Mouse (Mus musculus) MEL (cell line): ENCODE data around the gene Grn. TPM values are rescaled to one million over a fixed set of nuclear protein-coding genes. Genes with fewer than 3 reads are reported as not detected.

Experiments used
- DNase-seq: peaks from one replicate; pipeline ENCODE4 v3.0.0; 2011; ENCODE audit warnings: low read depth, low spot score
- H3K27ac ChIP-seq: 2 replicates; pipeline ENCODE4 v1.5.1; 2012; ENCODE audit warnings: low read depth, mild to moderate bottlenecking, control low read depth, low read length, moderate library complexity; ENCODE audit not compliant: control insufficient read depth
- H3K27me3 ChIP-seq, 2 experiments: fragments of 150-350 bp in 1 of 2; sonication (generic) in 1 of 2; 2 replicates each; pipeline ENCODE4 v1.6.1; 2012; ENCODE audit warnings: low read length in 2 of 2, mild to moderate bottlenecking in 2 of 2, improper control_type of control experiment in 1 of 2, moderate library complexity in 1 of 2; ENCODE audit not compliant: insufficient read depth in 2 of 2, control insufficient read depth in 1 of 2
- H3K36me3 ChIP-seq, 2 experiments: 2 replicates each; pipeline ENCODE4 v1.6.1; 2012 to 2014; ENCODE audit warnings: low read length in 2 of 2, improper control_type of control experiment in 1 of 2, inconsistent platforms in 1 of 2, mild to moderate bottlenecking in 1 of 2; ENCODE audit not compliant: insufficient read depth in 2 of 2, control insufficient read depth in 1 of 2
- H3K4me1 ChIP-seq, 2 experiments: fragments of 150-350 bp in 1 of 2; sonication (generic) in 1 of 2; 2 replicates each; pipeline ENCODE4 v1.6.1; 2012; ENCODE audit warnings: low read length in 2 of 2, improper control_type of control experiment in 1 of 2, mild to moderate bottlenecking in 1 of 2; ENCODE audit not compliant: insufficient read depth in 2 of 2, control insufficient read depth in 1 of 2
- H3K4me3 ChIP-seq, 2 experiments: fragments of 150-350 bp in 1 of 2; sonication (generic) in 1 of 2; 2 replicates each; pipeline ENCODE4 v1.5.1; 2012; ENCODE audit warnings: low read depth in 2 of 2, low read length in 2 of 2, mild to moderate bottlenecking in 2 of 2, moderate library complexity in 2 of 2, control low read depth in 1 of 2, improper control_type of control experiment in 1 of 2; ENCODE audit not compliant: control insufficient read depth in 1 of 2, insufficient read depth in 1 of 2
- H3K79me2 ChIP-seq: 2 replicates; pipeline ENCODE4 v1.6.1; 2012; ENCODE audit warnings: mild to moderate bottlenecking, low read length, moderate library complexity; ENCODE audit not compliant: control insufficient read depth, poor library complexity, insufficient read depth
- H3K9ac ChIP-seq: 2 replicates; pipeline ENCODE4 v1.6.1; 2012; ENCODE audit warnings: low read depth, mild to moderate bottlenecking, control low read depth, low read length, moderate library complexity; ENCODE audit not compliant: control insufficient read depth, poor library complexity, severe bottlenecking
- H3K9me3 ChIP-seq: fragments of 150-350 bp; sonication (generic); replicated peaks from 2 replicates; pipeline ENCODE4 v1.6.1; 2012; ENCODE audit warnings: mild to moderate bottlenecking, low read length, improper control_type of control experiment, moderate library complexity; ENCODE audit not compliant: insufficient read depth
- BHLHE40 ChIP-seq: IDR thresholded peaks from 2 replicates; pipeline ENCODE4 v1.6.1; 2012; ENCODE audit warnings: low read depth, mild to moderate bottlenecking, inconsistent platforms, low read length, improper control_type of control experiment, borderline replicate concordance
- CHD1 ChIP-seq: IDR thresholded peaks from 2 replicates; pipeline ENCODE4 v1.6.1; 2012; ENCODE audit warnings: low read depth, mild to moderate bottlenecking, inconsistent platforms, low read length, improper control_type of control experiment
- CHD2 ChIP-seq: IDR thresholded peaks from 2 replicates; pipeline ENCODE4 v1.6.1; 2011; ENCODE audit warnings: low read length, improper control_type of control experiment
- CTCF ChIP-seq, 3 experiments: IDR thresholded peaks in 2 of 3; conservative IDR thresholded peaks in 1 of 3; 2 replicates each; pipeline ENCODE4 v1.5.1; 2011 to 2012; ENCODE audit warnings: low read length in 3 of 3, low read depth in 2 of 3, mild to moderate bottlenecking in 2 of 3, improper control_type of control experiment in 1 of 3, inconsistent platforms in 1 of 3, mixed read lengths in 1 of 3, moderate library complexity in 1 of 3; ENCODE audit not compliant: control insufficient read depth in 1 of 3, insufficient read depth in 1 of 3, poor library complexity in 1 of 3, severe bottlenecking in 1 of 3
- E2F4 ChIP-seq: IDR thresholded peaks from 2 replicates; pipeline ENCODE4 v1.6.1; 2011; ENCODE audit warnings: low read depth, low read length, improper control_type of control experiment, borderline replicate concordance
- ELF1 ChIP-seq: IDR thresholded peaks from 2 replicates; pipeline ENCODE4 v1.6.1; 2014; ENCODE audit warnings: low read depth, mild to moderate bottlenecking, inconsistent platforms, low read length, improper control_type of control experiment, moderate library complexity
- EP300 ChIP-seq, 2 experiments: IDR thresholded peaks; 2 replicates each; pipeline ENCODE4 v1.6.1; 2011; ENCODE audit warnings: improper control_type of control experiment in 2 of 2, low read length in 2 of 2, low read depth in 1 of 2, mild to moderate bottlenecking in 1 of 2
- GABPA ChIP-seq: IDR thresholded peaks from 2 replicates; pipeline ENCODE4 v1.6.1; 2012; ENCODE audit warnings: low read depth, mild to moderate bottlenecking, inconsistent platforms, low read length, improper control_type of control experiment, moderate library complexity
- JUND ChIP-seq: IDR thresholded peaks from 2 replicates; pipeline ENCODE4 v1.6.1; 2011; ENCODE audit warnings: low read depth, mild to moderate bottlenecking, improper control_type of control experiment, low read length
- MAFK ChIP-seq: IDR thresholded peaks from 2 replicates; pipeline ENCODE4 v1.6.1; 2011; ENCODE audit warnings: low read depth, mild to moderate bottlenecking, low read length, improper control_type of control experiment, borderline replicate concordance
- MAX ChIP-seq: IDR thresholded peaks from 2 replicates; pipeline ENCODE4 v1.6.1; 2011; ENCODE audit warnings: low read length, improper control_type of control experiment
- MAZ ChIP-seq: IDR thresholded peaks from 2 replicates; pipeline ENCODE4 v1.6.1; 2012; ENCODE audit warnings: low read depth, mild to moderate bottlenecking, inconsistent platforms, low read length, improper control_type of control experiment
- MXI1 ChIP-seq: IDR thresholded peaks from 2 replicates; pipeline ENCODE4 v1.6.1; 2011; ENCODE audit warnings: mild to moderate bottlenecking, low read depth, low read length, improper control_type of control experiment
- MYB ChIP-seq: IDR thresholded peaks from 2 replicates; pipeline ENCODE4 v1.6.1; 2011; ENCODE audit warnings: mild to moderate bottlenecking, low read depth, low read length, improper control_type of control experiment
- NELFE ChIP-seq: IDR thresholded peaks from 2 replicates; pipeline ENCODE4 v1.6.1; 2011; ENCODE audit warnings: low read depth, low read length, improper control_type of control experiment
- POLR2AphosphoS5 ChIP-seq: IDR thresholded peaks from 2 replicates; pipeline ENCODE4 v1.6.1; 2012; ENCODE audit warnings: low read depth, borderline replicate concordance, mild to moderate bottlenecking, inconsistent platforms, low read length, moderate library complexity, mixed read lengths
- SIN3A ChIP-seq: IDR thresholded peaks from 2 replicates; pipeline ENCODE4 v1.6.1; 2012; ENCODE audit warnings: low read length, improper control_type of control experiment, inconsistent platforms
- TCF12 ChIP-seq: IDR thresholded peaks from 2 replicates; pipeline ENCODE4 v1.6.1; 2014; ENCODE audit warnings: low read depth, mild to moderate bottlenecking, inconsistent platforms, low read length, improper control_type of control experiment, moderate library complexity
- USF1 ChIP-seq: IDR thresholded peaks from 2 replicates; pipeline ENCODE4 v1.6.1; 2014; ENCODE audit warnings: low read depth, mild to moderate bottlenecking, inconsistent platforms, low read length, improper control_type of control experiment, moderate library complexity
- USF2 ChIP-seq, 2 experiments: IDR thresholded peaks; 2 replicates each; pipeline ENCODE4 v1.6.1; 2011 to 2012; ENCODE audit warnings: improper control_type of control experiment in 2 of 2, low read length in 2 of 2, borderline replicate concordance in 1 of 2, inconsistent platforms in 1 of 2, low read depth in 1 of 2, mild to moderate bottlenecking in 1 of 2; ENCODE audit not compliant: insufficient read depth in 1 of 2
- polyA plus RNA-seq, 2 experiments: library from polyadenylated mRNA; stranded (reverse) in 1 of 2; unstranded in 1 of 2; fragments of >175 nt in 1 of 2; fragments of >200 nt in 1 of 2; gene quantifications; 2 replicates each; pipeline versions ENCODE4 v1.2.1 to v1.2.4; 2012; ENCODE audit warnings: low replicate concordance in 2 of 2, low read depth in 1 of 2; ENCODE audit not compliant: insufficient read length in 2 of 2, insufficient read depth in 1 of 2, missing spikeins in 1 of 2
- total RNA-seq: library from RNA; depleted of rRNA; stranded (reverse); fragments of 300-350 nt; gene quantifications from 2 replicates; pipeline ENCODE4 v1.2.3, GENCODE M21; 2012

Grn gene
- total and polyA plus RNA-seq, 3 experiments: 14.7 to 42.1 TPM; not detected in 1

DNA sequence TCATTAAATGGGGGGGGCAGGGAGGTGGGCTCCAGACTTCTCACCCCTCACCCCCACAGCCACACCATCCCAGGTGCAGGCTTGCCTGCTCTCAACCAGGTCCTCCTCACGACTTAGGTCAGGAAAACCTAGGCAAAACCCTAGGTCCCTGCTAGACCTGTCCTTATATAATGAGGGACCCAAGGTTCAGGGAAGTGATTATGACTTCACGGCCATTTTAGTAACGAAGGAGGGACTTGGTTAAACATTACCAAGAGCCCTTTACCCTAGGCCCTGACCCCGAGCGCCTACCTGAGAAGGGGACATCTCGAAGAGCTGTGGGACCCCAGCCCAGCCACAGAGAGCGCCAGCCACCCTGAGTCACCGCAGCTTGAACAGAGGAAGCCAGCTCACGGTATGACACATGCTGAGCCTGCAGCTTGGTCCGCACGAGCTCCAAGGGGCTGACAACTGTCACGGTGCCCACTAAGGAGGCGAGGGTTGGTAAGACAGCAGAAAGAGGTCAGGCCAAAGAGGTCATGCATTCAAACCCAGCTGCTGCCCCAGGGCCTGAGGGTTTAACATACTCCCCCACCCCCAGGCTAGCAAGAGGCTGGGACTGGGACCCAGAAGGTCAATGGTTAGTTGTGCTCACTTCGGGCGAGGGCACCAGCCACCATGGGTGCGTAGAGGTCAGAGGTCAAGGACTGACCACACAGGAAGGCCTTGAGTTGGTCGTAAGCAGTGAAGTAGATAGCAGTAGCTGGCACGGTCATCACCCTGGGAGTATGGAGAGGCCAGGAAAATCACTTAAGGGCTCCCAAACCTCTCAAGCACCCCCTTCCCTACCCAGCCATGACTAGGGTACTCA is 25.7 kb upstream of the Grn start:
- Histone ChIP-seq H3K9me3 (no peaks in the 10 kb centered on the region), H3K79me2 (peaks cover 19% of the 10 kb centered on the region), H3K4me3 (no peak overlapping the region), H3K9ac (no peak overlapping the region), H3K4me1 (peaks cover 2 to 9% of the 10 kb centered on the region in 2 experiments), H3K27ac (no peak overlapping the region), H3K36me3 (peaks cover 0 to 8% of the 10 kb centered on the region in 2 experiments; a peak in 2 of 4 replicates), H3K27me3 (no peaks in the 10 kb centered on the region)
- no peak for DNase-seq
- TF ChIP-seq GABPA: no peak
- no peak for TF ChIP-seq EP300 (IDR thresholded peaks at IDR 0.05; ENCODE audit: low read depth in 1 of 2, low read length in 2 of 2)
- TF ChIP-seq MAZ: no peak
- TF ChIP-seq ELF1: no peak
- no peak for TF ChIP-seq E2F4
- TF ChIP-seq POLR2AphosphoS5: no peak
- TF ChIP-seq USF2 (IDR thresholded peaks at IDR 0.05; ENCODE audit: borderline replicate concordance in 1 of 2, insufficient read depth in 1 of 2, low read depth in 1 of 2, low read length in 2 of 2): no peak
- TF ChIP-seq CTCF (IDR thresholded peaks at IDR 0.05 in 2 of 3, conservative IDR thresholded peaks at IDR 0.05 in 1 of 3; ENCODE audit: control insufficient read depth in 1 of 3, insufficient read depth in 1 of 3, low read depth in 2 of 3, low read length in 3 of 3, poor library complexity in 1 of 3, severe bottlenecking in 1 of 3): no peak
- TF ChIP-seq MAX: no peak
- no peak for TF ChIP-seq MYB
- TF ChIP-seq MAFK: no peak
- no peak for TF ChIP-seq USF1
- no peak for TF ChIP-seq JUND
- no peak for TF ChIP-seq SIN3A
- TF ChIP-seq MXI1: no peak
- TF ChIP-seq NELFE: no peak

DNA sequence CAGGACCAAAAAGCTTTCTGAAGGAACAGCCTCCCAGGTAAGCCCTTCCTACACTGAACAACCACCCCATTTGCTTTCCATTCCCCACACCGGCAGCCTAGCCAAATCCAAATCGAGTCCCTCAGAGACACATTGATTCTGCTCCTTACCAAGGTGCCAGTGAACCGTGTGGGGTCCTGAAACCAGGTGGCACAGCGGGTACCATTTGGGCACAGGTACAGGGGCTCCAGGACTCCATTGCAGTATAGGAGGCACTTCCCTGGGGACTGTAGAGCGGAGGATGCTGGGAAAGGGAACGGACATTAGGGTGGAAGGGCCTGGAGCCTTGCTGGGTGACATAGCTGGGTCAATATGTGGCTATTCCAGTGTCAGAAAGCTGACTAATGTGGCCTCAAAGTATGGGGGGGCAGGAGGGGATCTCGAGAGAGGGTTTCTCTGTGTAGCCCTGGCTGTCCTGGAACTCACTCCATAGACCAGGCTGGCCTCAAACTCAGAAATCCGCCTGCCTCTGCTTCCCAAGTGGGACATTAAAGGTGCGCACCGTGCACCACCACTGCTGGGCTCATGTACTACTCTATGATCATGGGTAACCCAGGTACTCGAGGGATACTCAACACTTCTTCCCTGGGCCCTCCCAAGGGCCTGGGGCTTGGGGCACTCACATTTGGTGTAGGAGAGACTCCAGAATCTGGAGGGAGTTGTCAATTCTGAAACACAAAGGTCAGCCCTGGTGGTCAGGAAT is 24.4 kb upstream of the Grn start:
- H3K36me3 ChIP-seq: peaks cover 0 to 14% of the 10 kb centered on the region in 2 experiments; a peak in 2 of 4 replicates
- no peaks in the 10 kb centered on the region for H3K27me3 ChIP-seq
- H3K9ac ChIP-seq: peak overlapping the region; percentile 87; the same call in 1 of the 2 replicates
- no peak for TF ChIP-seq CHD1
- no peak for TF ChIP-seq SIN3A
- TF ChIP-seq BHLHE40: no peak
- no peak for TF ChIP-seq CHD2
- TF ChIP-seq TCF12: no peak
- no peak overlapping the region for H3K4me3 ChIP-seq
- no peaks in the 10 kb centered on the region for H3K9me3 ChIP-seq
- H3K4me1 ChIP-seq: peaks cover 6 to 14% of the 10 kb centered on the region in 2 experiments
- no peak overlapping the region for H3K27ac ChIP-seq
- H3K79me2 ChIP-seq: peaks cover 19% of the 10 kb centered on the region
- DNase-seq: no peak
